Mouse (Mus musculus) retina, embryonic 14.5 days (tissue): ENCODE measurements around the gene Myg1.

Experiments used
- DNase-seq: peaks from one replicate; pipeline ENCODE4 v3.0.0-alpha.2; 2015; ENCODE audit warnings: low spot score

Myg1 gene

GRCm38 (mm10) chr15:102386640-102387039, 55.1 kb downstream of the Myg1 start:
- DNase-seq, result no peak
